Mouse (Mus musculus): Measurements from ENCODE around the gene Idua. TPM values are rescaled to one million over a fixed set of nuclear protein-coding genes. Genes with fewer than 3 reads are reported as not detected.

The Idua gene
- polyA plus RNA-seq, 1 experiment from 2014 or later, result 8.2 TPM

DNA sequence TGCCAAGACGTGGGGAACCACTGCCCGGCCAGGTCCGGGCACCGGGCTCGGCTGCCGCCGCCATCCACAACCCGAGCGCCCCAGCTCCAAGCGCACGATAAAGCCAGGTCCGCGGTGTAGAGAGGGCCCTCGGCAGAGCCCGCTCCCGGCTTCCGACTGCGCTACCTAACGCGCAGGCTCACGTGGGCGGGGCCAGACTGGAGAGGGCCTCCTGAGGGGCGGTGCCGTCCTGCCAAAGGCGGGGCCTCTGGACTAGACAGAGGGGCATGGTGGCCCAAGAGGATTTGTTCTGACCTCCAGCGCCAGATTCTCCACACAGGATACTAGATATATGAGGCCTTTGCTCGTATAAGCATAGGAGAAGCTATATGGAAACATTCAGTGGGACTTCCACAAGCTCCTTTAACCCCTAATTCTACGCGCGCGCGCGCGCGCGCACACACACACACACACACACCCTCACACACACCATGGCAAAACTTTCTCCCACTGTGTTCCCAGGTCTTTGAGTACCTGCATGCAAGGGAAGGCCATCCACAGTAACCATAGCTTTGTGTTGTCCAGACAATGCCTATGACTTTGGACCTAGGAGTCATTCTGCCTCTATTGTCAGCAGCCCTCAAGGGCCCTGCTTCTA is 619 bp downstream of the Idua start:
- peak; percentile 91 for DNase-seq (ENCODE audit: low spot score)
- peak overlapping the region; percentile 80 for H3K4me2 ChIP-seq (ENCODE audit: low read depth)
- no peaks in the 10 kb centered on the region for H3K9me3 ChIP-seq (ENCODE audit: control insufficient read depth, low read length)
- 15% methylated on average over 35 of the region's 36 CpGs for WGBS
- no peaks in the 10 kb centered on the region for H3K27me3 ChIP-seq (ENCODE audit: control insufficient read depth, insufficient read depth, low read length)
- no peaks in the 10 kb centered on the region for H3K36me3 ChIP-seq (ENCODE audit: control insufficient read depth, insufficient read depth, low read length)
- ATAC-seq (ENCODE audit: insufficient read depth, low FRiP score, low TSS enrichment), result peak; percentile 99
- peak overlapping the region; percentile 57 for H3K4me3 ChIP-seq (ENCODE audit: low read depth, low read length)
- H3K4me1 ChIP-seq (ENCODE audit: control insufficient read depth, insufficient read depth, low read length), result peaks cover 7% of the 10 kb centered on the region; the same call in 1 of the 2 replicates
- no peak overlapping the region for H3K27ac ChIP-seq (ENCODE audit: low read depth, low read length)
- H3K9ac ChIP-seq (ENCODE audit: low read length), result peak overlapping the region; percentile 80

DNA sequence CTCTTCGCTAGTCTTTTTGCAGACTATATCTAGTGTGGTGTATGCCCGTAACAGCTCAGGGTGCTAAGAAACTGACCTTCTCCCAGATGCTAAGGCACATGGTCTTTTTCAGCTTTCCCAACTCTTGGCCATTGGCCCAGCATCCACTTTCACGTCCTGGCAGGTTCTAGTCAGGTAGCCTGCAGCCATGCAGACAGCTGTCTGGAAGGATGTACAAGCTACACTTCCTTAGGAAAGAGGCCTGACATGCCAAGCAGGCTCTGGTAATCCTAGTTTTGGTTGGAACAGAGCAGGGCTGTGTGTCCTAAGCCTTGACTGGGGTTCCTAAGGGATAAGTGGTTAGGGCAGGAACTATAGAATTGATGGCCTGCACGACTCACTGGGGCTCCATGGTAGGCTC is 2.6 kb downstream of the Idua start:
- Histone ChIP-seq H3K4me2 (ENCODE audit: low read depth) (no peak overlapping the region), H3K9me3 (ENCODE audit: control insufficient read depth, low read length) (no peaks in the 10 kb centered on the region), H3K27ac (ENCODE audit: low read depth, low read length) (no peak overlapping the region), H3K4me1 (ENCODE audit: control insufficient read depth, insufficient read depth, low read length) (peaks cover 7% of the 10 kb centered on the region; the same call in 1 of the 2 replicates), H3K9ac (ENCODE audit: low read length) (no peak overlapping the region), H3K4me3 (ENCODE audit: low read depth, low read length) (no peak overlapping the region), H3K27me3 (ENCODE audit: control insufficient read depth, insufficient read depth, low read length) (no peaks in the 10 kb centered on the region), H3K36me3 (ENCODE audit: control insufficient read depth, insufficient read depth, low read length) (no peaks in the 10 kb centered on the region)
- DNase-seq (ENCODE audit: low spot score) (no peak), ATAC-seq (ENCODE audit: insufficient read depth, low FRiP score, low TSS enrichment) (no peak)
- WGBS, result 91% methylated on average over 4 of the region's 4 CpGs

DNA sequence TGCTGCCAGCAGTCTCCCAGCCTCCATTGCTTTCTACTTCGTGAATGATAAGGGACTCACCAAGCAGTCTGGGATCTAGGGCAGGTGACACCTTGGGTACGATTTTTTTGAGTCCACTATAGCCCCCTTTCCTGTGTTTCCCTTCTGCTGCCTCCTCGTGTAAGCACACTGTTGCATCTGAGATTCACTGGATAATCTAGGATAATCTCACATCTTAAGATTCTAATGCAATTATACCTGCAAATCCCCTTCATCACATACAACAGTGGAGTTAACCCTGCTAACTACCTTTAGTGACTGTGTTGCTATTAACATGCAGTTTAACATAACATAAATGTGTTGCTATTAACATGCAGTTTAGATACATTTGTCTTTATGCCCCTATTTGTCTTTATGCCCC is 4.9 kb downstream of the Idua start:
- WGBS, result 57% methylated on average over 3 of the region's 3 CpGs
- H3K27ac ChIP-seq (ENCODE audit: low read depth, low read length), result no peak overlapping the region
- no peak for DNase-seq (ENCODE audit: low spot score)
- H3K36me3 ChIP-seq (ENCODE audit: control insufficient read depth, insufficient read depth, low read length), result no peaks in the 10 kb centered on the region
- H3K9ac ChIP-seq (ENCODE audit: low read length), result no peak overlapping the region
- H3K9me3 ChIP-seq (ENCODE audit: control insufficient read depth, low read length), result no peaks in the 10 kb centered on the region
- 0 out of 2 replicates have a peak, but pooled peaks cover 2% of the 10 kb centered on the region for H3K4me1 ChIP-seq (ENCODE audit: control insufficient read depth, insufficient read depth, low read length)
- no peak overlapping the region for H3K4me3 ChIP-seq (ENCODE audit: low read depth, low read length)
- no peak for ATAC-seq (ENCODE audit: insufficient read depth, low FRiP score, low TSS enrichment)
- no peak overlapping the region for H3K4me2 ChIP-seq (ENCODE audit: low read depth)
- H3K27me3 ChIP-seq (ENCODE audit: control insufficient read depth, insufficient read depth, low read length), result no peaks in the 10 kb centered on the region

DNA sequence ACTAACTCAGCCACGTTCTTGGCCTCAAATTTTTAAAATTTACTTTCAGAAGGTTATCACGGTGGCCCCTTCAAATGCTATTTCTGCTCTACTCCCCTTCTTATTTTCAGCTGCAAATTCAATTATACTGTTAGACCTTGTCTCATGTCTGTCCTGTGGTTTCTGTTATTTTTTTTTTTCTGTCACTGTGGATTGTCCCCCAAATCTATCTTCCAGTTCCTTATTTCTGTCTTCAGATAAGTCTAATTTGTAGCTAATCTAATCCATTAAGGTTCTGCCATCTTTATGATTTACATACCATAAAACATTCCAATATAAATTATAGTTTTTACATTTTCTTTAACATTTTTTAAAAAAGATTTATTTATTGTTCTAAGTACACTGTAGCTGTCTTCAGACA is 7.2 kb downstream of the Idua start:
- DNase-seq (ENCODE audit: low spot score) (no peak), ATAC-seq (ENCODE audit: insufficient read depth, low FRiP score, low TSS enrichment) (no peak)
- no peak overlapping the region for H3K9ac ChIP-seq (ENCODE audit: low read length)
- H3K9me3 ChIP-seq (ENCODE audit: control insufficient read depth, low read length), result no peaks in the 10 kb centered on the region
- H3K36me3 ChIP-seq (ENCODE audit: control insufficient read depth, insufficient read depth, low read length), result no peaks in the 10 kb centered on the region; the same call in 1 of the 2 replicates
- H3K4me3 ChIP-seq (ENCODE audit: low read depth, low read length), result no peak overlapping the region
- no peak overlapping the region for H3K4me2 ChIP-seq (ENCODE audit: low read depth)
- no peak overlapping the region for H3K27ac ChIP-seq (ENCODE audit: low read depth, low read length)
- WGBS, result 86% methylated on average over 2 of the region's 2 CpGs
- no peaks in the 10 kb centered on the region for H3K27me3 ChIP-seq (ENCODE audit: control insufficient read depth, insufficient read depth, low read length)
- H3K4me1 ChIP-seq (ENCODE audit: control insufficient read depth, insufficient read depth, low read length), result 0 out of 2 replicates have a peak, but pooled peaks cover 2% of the 10 kb centered on the region

DNA sequence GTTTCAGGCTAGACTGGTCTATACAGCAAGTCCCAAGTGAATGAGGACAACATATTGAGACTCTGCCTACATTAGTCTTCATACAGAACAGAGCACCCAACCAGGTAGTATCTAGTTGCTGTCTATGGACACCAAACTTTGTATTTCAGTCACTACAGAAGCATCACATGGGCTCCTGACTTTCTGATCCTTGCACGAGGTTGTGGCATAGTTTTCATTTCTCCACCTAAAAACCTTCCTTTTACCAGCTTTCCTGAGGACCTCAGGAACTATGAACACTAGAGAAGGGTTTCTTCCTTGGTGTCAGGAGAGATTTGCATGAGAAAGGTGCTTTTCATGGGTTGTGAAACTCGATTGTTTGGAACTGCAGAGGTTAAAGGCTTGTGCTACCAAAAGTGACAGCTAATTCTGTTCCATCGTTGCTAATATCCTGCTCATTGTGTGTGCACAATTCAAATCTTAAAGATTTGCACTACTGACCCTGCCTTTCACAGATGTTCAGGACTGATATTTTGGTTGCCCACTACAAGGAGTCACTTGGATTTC is 8.3 kb downstream of the Idua start:
- peak overlapping the region; percentile 67 for H3K9ac ChIP-seq (ENCODE audit: low read length)
- H3K36me3 ChIP-seq (ENCODE audit: control insufficient read depth, insufficient read depth, low read length), result no peaks in the 10 kb centered on the region; the same call in 1 of the 2 replicates
- 0 out of 2 replicates have a peak, but pooled peaks cover 2% of the 10 kb centered on the region for H3K4me1 ChIP-seq (ENCODE audit: control insufficient read depth, insufficient read depth, low read length)
- WGBS, result 19% methylated on average over 3 of the region's 3 CpGs
- H3K27ac ChIP-seq (ENCODE audit: low read depth, low read length), result peak overlapping the region; percentile 53; the same call in 1 of the 2 replicates
- peak overlapping the region; percentile 51 for H3K4me3 ChIP-seq (ENCODE audit: low read depth, low read length)
- H3K9me3 ChIP-seq (ENCODE audit: control insufficient read depth, low read length), result no peaks in the 10 kb centered on the region
- ATAC-seq (ENCODE audit: insufficient read depth, low FRiP score, low TSS enrichment) (no peak), DNase-seq (ENCODE audit: low spot score) (no peak)
- peak overlapping the region; percentile 59 for H3K4me2 ChIP-seq (ENCODE audit: low read depth)
- no peaks in the 10 kb centered on the region for H3K27me3 ChIP-seq (ENCODE audit: control insufficient read depth, insufficient read depth, low read length)

DNA sequence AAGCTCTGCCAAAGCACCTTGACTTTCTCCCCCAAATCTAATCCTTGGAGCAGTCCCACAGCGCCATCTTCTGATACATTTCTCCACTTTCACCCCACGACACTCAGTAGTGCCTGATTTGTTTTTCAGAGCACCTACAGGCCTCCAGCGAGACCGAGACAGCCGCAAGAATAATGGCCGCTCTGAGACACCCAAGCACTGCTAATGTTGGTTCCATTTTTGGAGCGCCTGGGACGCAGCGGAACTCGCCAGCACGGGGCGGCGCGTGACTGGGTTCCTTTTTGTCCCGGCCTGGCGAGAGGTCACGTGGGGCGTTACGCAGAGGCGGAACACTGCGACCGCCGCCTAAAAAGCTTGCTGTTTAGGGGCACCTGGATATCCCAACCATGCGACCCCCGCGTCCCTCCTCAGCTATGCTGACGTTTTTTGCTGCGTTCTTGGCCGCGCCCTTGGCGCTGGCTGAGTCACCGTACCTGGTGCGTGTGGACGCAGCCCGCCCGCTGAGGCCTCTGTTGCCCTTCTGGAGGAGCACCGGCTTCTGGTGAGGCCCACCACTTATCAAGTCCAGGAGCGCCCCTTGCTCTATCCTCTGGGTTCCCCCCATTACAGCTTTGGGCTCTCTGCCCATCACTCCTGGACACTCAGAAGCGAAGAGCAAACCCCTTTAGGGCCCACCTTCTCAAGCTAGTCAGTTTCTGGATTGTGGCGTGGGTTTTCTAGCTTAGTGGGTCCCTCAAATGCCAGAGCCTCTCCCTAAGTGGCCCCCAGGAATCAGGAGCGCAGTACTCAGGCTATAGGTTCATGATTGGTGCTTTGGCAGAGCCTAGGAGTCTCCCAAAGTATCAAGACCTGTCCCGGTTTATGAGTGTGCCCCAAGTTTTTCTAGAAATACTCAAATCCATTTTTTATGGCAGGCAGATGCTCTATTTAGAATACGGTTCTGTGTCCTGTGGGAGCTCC is 9.1 kb downstream of the Idua start, which contains the start of gene Dgkq:
TSS of gene Dgkq (minus strand) at position 696 of the 960 bp plus-strand sequence.
- WGBS, result 7% methylated on average over 43 of the region's 43 CpGs
- Histone ChIP-seq H3K27me3 (ENCODE audit: control insufficient read depth, insufficient read depth, low read length) (no peaks in the 10 kb centered on the region), H3K36me3 (ENCODE audit: control insufficient read depth, insufficient read depth, low read length) (no peaks in the 10 kb centered on the region; the same call in 1 of the 2 replicates), H3K4me2 (ENCODE audit: low read depth) (peak within 1 kb of the TSS; percentile 59), H3K27ac (ENCODE audit: low read depth, low read length) (peak within 1 kb of the TSS; percentile 53), H3K9ac (ENCODE audit: low read length) (peak within 1 kb of the TSS; percentile 67), H3K4me3 (ENCODE audit: low read depth, low read length) (peak within 1 kb of the TSS; percentile 51), H3K4me1 (ENCODE audit: control insufficient read depth, insufficient read depth, low read length) (0 out of 2 replicates have a peak, but pooled peaks cover 2% of the 10 kb centered on the region), H3K9me3 (ENCODE audit: control insufficient read depth, low read length) (no peaks in the 10 kb centered on the region)
- peak; percentile 87 for DNase-seq (ENCODE audit: low spot score)
- ATAC-seq (ENCODE audit: insufficient read depth, low FRiP score, low TSS enrichment), result peak; percentile 87

DNA sequence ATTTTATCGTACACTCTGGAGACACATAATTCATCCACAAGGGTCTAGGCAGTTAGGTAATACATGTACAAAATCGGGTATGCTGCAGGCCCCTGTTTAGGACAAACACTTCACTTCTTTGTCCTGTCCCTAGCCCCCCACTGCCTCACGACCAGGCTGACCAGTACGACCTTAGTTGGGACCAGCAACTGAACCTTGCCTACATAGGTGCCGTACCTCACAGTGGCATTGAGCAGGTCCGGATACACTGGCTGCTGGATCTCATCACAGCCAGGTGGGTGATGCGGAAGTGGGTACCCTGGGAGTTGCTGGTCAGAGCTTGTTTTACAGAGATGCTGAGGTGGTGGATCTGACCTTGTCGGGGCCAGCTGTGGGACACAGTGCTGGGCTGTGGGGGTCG is 9.9 kb downstream of the Idua start:
- Histone ChIP-seq H3K36me3 (ENCODE audit: control insufficient read depth, insufficient read depth, low read length) (no peaks in the 10 kb centered on the region; the same call in 1 of the 2 replicates), H3K4me3 (ENCODE audit: low read depth, low read length) (no peak overlapping the region), H3K27ac (ENCODE audit: low read depth, low read length) (no peak overlapping the region), H3K4me2 (ENCODE audit: low read depth) (peak overlapping the region; percentile 59; the same call in 1 of the 2 replicates), H3K9ac (ENCODE audit: low read length) (no peak overlapping the region; the same call in 1 of the 2 replicates), H3K9me3 (ENCODE audit: control insufficient read depth, low read length) (no peaks in the 10 kb centered on the region), H3K4me1 (ENCODE audit: control insufficient read depth, insufficient read depth, low read length) (0 out of 2 replicates have a peak, but pooled peaks cover 2% of the 10 kb centered on the region), H3K27me3 (ENCODE audit: control insufficient read depth, insufficient read depth, low read length) (no peaks in the 10 kb centered on the region)
- 79% methylated on average over 9 of the region's 9 CpGs for WGBS
- ATAC-seq (ENCODE audit: insufficient read depth, low FRiP score, low TSS enrichment) (no peak; the same call in 1 of the 2 replicates), DNase-seq (ENCODE audit: low spot score) (no peak)

DNA sequence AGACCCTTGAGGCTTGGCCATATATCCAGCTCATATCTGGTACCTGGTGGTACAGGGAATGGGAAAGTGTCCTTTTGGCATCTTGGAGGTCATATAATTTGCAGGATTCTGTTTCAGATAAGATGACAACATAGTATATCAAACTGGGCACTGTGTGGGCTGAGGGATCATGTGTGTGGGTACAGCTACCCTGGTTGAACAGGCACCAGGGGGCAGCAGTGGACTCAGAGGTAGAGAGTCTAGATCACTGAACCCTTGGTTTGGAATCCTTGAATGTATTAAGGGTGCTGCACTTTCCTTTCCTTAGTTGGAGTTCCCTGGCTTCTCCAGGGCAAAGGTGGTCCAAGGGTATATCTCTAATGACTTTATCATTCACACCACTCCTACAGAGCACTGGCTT is 10.7 kb downstream of the Idua start:
- H3K9ac ChIP-seq (ENCODE audit: low read length), result no peak overlapping the region
- H3K4me3 ChIP-seq (ENCODE audit: low read depth, low read length), result no peak overlapping the region
- no peak overlapping the region for H3K4me2 ChIP-seq (ENCODE audit: low read depth)
- DNase-seq (ENCODE audit: low spot score) (peak; percentile 44), ATAC-seq (ENCODE audit: insufficient read depth, low FRiP score, low TSS enrichment) (0 out of 2 replicates have a peak, but pooled peaks have one; percentile 29)
- H3K36me3 ChIP-seq (ENCODE audit: control insufficient read depth, insufficient read depth, low read length), result no peaks in the 10 kb centered on the region; the same call in 1 of the 2 replicates
- H3K4me1 ChIP-seq (ENCODE audit: control insufficient read depth, insufficient read depth, low read length), result 0 out of 2 replicates have a peak, but pooled peaks cover 2% of the 10 kb centered on the region
- no peaks in the 10 kb centered on the region for H3K9me3 ChIP-seq (ENCODE audit: control insufficient read depth, low read length)
- H3K27me3 ChIP-seq (ENCODE audit: control insufficient read depth, insufficient read depth, low read length), result no peaks in the 10 kb centered on the region
- H3K27ac ChIP-seq (ENCODE audit: low read depth, low read length), result no peak overlapping the region
